Mouse (Mus musculus) bone marrow macrophage, adult 2 months (primary cell): ENCODE measurements around the gene Prg4. TPM values are rescaled to one million over a fixed set of nuclear protein-coding genes. Genes with fewer than 3 reads are reported as not detected.

ENCODE experiments used
- H3K27ac ChIP-seq: 2 replicates; pipeline ENCODE4 v1.5.1; 2012; ENCODE audit warnings: low read depth, low read length; ENCODE audit not compliant: insufficient read depth
- H3K4me1 ChIP-seq: 2 replicates; pipeline ENCODE4 v1.6.1; 2012; ENCODE audit warnings: low read length; ENCODE audit not compliant: control insufficient read depth, insufficient read depth
- H3K4me3 ChIP-seq: 2 replicates; pipeline ENCODE4 v1.5.1; 2012; ENCODE audit warnings: mild to moderate bottlenecking, low read length, moderate library complexity; ENCODE audit not compliant: insufficient read depth
- CTCF ChIP-seq: IDR thresholded peaks from 2 replicates; pipeline ENCODE4 v1.5.1; 2012; ENCODE audit warnings: low read depth, mild to moderate bottlenecking, low read length, moderate library complexity
- POLR2A ChIP-seq: IDR thresholded peaks from 2 replicates; pipeline ENCODE4 v1.6.1; 2012; ENCODE audit warnings: mild to moderate bottlenecking, low read depth, low read length, borderline replicate concordance
- polyA plus RNA-seq: library from polyadenylated mRNA; stranded (reverse); fragments of >200 nt; gene quantifications from 2 replicates; pipeline ENCODE4 v1.2.4, GENCODE M21; 2012; ENCODE audit not compliant: missing spikeins, insufficient read depth, insufficient read length

Prg4 gene
- polyA plus RNA-seq, 1 experiment, result 1.7 TPM

GRCm38 (mm10) chr1:150409996-150410395 lies 56.0 kb downstream of the Prg4 start:
- no peak overlapping the region for H3K4me3 ChIP-seq
- no peak overlapping the region for H3K27ac ChIP-seq
- no peak for TF ChIP-seq CTCF
- no peak for TF ChIP-seq POLR2A
- H3K4me1 ChIP-seq, result peaks cover 5% of the 10 kb centered on the region; the same call in 1 of the 2 replicates

GRCm38 (mm10) chr1:150407285-150407684 lies 58.7 kb downstream of the Prg4 start:
- Histone ChIP-seq H3K27ac (no peak overlapping the region), H3K4me3 (no peak overlapping the region), H3K4me1 (peaks cover 7% of the 10 kb centered on the region)
- TF ChIP-seq POLR2A, result no peak
- no peak for TF ChIP-seq CTCF

- TF ChIP-seq CTCF, result no peak
- no peak for TF ChIP-seq POLR2A
- peaks cover 7% of the 10 kb centered on the region for H3K4me1 ChIP-seq
- no peak overlapping the region for H3K27ac ChIP-seq
- H3K4me3 ChIP-seq, result no peak overlapping the region
Observed at GRCm38 (mm10) chr1:150404555-150404954, 61.4 kb downstream of the Prg4 start.

- TF ChIP-seq POLR2A (no peak), CTCF (no peak)
- H3K27ac ChIP-seq, result no peak overlapping the region
- H3K4me3 ChIP-seq, result no peak overlapping the region
- peaks cover 7% of the 10 kb centered on the region for H3K4me1 ChIP-seq
Observed at GRCm38 (mm10) chr1:150403914-150404313, 62.1 kb downstream of the Prg4 start.

Other genes with a start within 250 kb of the Prg4 start
- not detected in 2 replicates for gene Pdc, start 146.7 kb downstream of the Prg4 start, polyA plus RNA-seq
- gene Tpr, start 73.3 kb downstream of the Prg4 start, polyA plus RNA-seq, result 184 and 186 TPM in 2 replicates
- gene Odr4, start 73.1 kb downstream of the Prg4 start, polyA plus RNA-seq, result 60.8 and 70.9 TPM in 2 replicates